Mouse (Mus musculus) gastrocnemius, postnatal 4 days (tissue): ENCODE results near the gene Pcsk6. TPM values are rescaled to one million over a fixed set of nuclear protein-coding genes. Genes with fewer than 3 reads are reported as not detected.
"Not testable (repeated sequence)": the region's sequence is repeated elsewhere in the genome, so short reads cannot be mapped to it uniquely, and the experiment has no call there.

Experiments
- DNase-seq, 2 experiments: peaks; one replicate each; pipeline ENCODE4 v3.0.0; 2021 to 2022; ENCODE audit warnings: low spot score in 2 of 2, mixed read lengths in 2 of 2
- total RNA-seq, 2 experiments: library from RNA; stranded (reverse); gene quantifications; 2 replicates each; pipeline ENCODE4 v1.2.3; 2021

Gene Pcsk6
- total RNA-seq, 2 experiments from 2014 or later = 45.4 to 64.7 TPM

GRCm38 (mm10) chr7:65934238-65934970, 72.9 kb downstream of the Pcsk6 start:
- not testable (repeated sequence) for DNase-seq

GRCm38 (mm10) chr7:65935211-65935610, 73.7 kb downstream of the Pcsk6 start:
- DNase-seq = no peak

- DNase-seq = no peak
Measured at GRCm38 (mm10) chr7:65940988-65941387, 79.5 kb downstream of the Pcsk6 start.

- no peak for DNase-seq
Measured at GRCm38 (mm10) chr7:65945342-65945993, 83.9 kb downstream of the Pcsk6 start.

GRCm38 (mm10) chr7:65946397-65946796, 84.9 kb downstream of the Pcsk6 start:
- DNase-seq = no peak

- no peak for DNase-seq
Measured at GRCm38 (mm10) chr7:65948891-65949290, 87.4 kb downstream of the Pcsk6 start.

GRCm38 (mm10) chr7:65954583-65954982, 93.0 kb downstream of the Pcsk6 start:
- DNase-seq = no peak

GRCm38 (mm10) chr7:65955304-65956220, 94.0 kb downstream of the Pcsk6 start:
- no peak for DNase-seq

- no peak for DNase-seq
Measured at GRCm38 (mm10) chr7:65957245-65957644, 95.7 kb downstream of the Pcsk6 start.

- DNase-seq = no peak
Measured at GRCm38 (mm10) chr7:65958105-65958504, 96.6 kb downstream of the Pcsk6 start.

GRCm38 (mm10) chr7:65959221-65959924, 97.8 kb downstream of the Pcsk6 start:
- DNase-seq = no peak

GRCm38 (mm10) chr7:65962611-65963010, 101.1 kb downstream of the Pcsk6 start:
- no peak for DNase-seq

GRCm38 (mm10) chr7:65964398-65964797, 102.9 kb downstream of the Pcsk6 start:
- DNase-seq = no peak

- DNase-seq = no peak
Measured at GRCm38 (mm10) chr7:65971301-65971700, 109.8 kb downstream of the Pcsk6 start.

GRCm38 (mm10) chr7:65977286-65977685, 115.8 kb downstream of the Pcsk6 start:
- DNase-seq = no peak

- no peak for DNase-seq
Measured at GRCm38 (mm10) chr7:65977977-65978376, 116.4 kb downstream of the Pcsk6 start.

- DNase-seq = no peak
Measured at GRCm38 (mm10) chr7:65978996-65979823, 117.7 kb downstream of the Pcsk6 start.

- DNase-seq = no peak
Measured at GRCm38 (mm10) chr7:65980000-65980399, 118.5 kb downstream of the Pcsk6 start.

GRCm38 (mm10) chr7:65982057-65982456, 120.5 kb downstream of the Pcsk6 start:
- DNase-seq = no peak

GRCm38 (mm10) chr7:65988249-65988648, 126.7 kb downstream of the Pcsk6 start:
- no peak for DNase-seq
